Mouse (Mus musculus) neural tube, embryonic 11.5 days (tissue): ENCODE results near the gene Mttp. TPM values are rescaled to one million over a fixed set of nuclear protein-coding genes. Genes with fewer than 3 reads are reported as not detected.

Experiments used
- ATAC-seq: fragments of 200-750 bp; cut with Nextera tagmentation; 2 replicates; pipeline ENCODE4 v1.8.0; 2017; ENCODE audit warnings: moderate number of reproducible peaks, mild to moderate bottlenecking, moderate TSS enrichment, moderate library complexity; ENCODE audit not compliant: insufficient read depth, low FRiP score, low TSS enrichment
- DNase-seq: peaks from one replicate; pipeline ENCODE4 v3.0.0-alpha.2; 2015; ENCODE audit warnings: low spot score
- H3K27ac ChIP-seq: fragments of 300-500 bp; sonication (generic); 2 replicates; pipeline ENCODE4 v1.5.1; 2014; ENCODE audit warnings: low read depth, mild to moderate bottlenecking, low read length
- H3K27me3 ChIP-seq: fragments of 300-500 bp; sonication (generic); 2 replicates; pipeline ENCODE4 v1.6.1; 2014; ENCODE audit warnings: mild to moderate bottlenecking, low read length, mixed read lengths; ENCODE audit not compliant: control insufficient read depth, insufficient read depth
- H3K36me3 ChIP-seq: fragments of 300-500 bp; sonication (generic); 2 replicates; pipeline ENCODE4 v1.6.1; 2014; ENCODE audit warnings: mild to moderate bottlenecking, low read length, moderate library complexity, mixed read lengths; ENCODE audit not compliant: control insufficient read depth, insufficient read depth
- H3K4me1 ChIP-seq: fragments of 300-500 bp; sonication (generic); 2 replicates; pipeline ENCODE4 v1.6.1; 2014; ENCODE audit warnings: low read length, mixed read lengths; ENCODE audit not compliant: control insufficient read depth, insufficient read depth
- H3K4me2 ChIP-seq: fragments of 300-500 bp; sonication (generic); 2 replicates; pipeline ENCODE4 v1.6.1; 2014; ENCODE audit warnings: low read depth, mild to moderate bottlenecking, moderate library complexity
- H3K4me3 ChIP-seq: fragments of 300-500 bp; sonication (generic); 2 replicates; pipeline ENCODE4 v1.5.1; 2014; ENCODE audit warnings: low read depth, low read length
- H3K9ac ChIP-seq: fragments of 300-500 bp; sonication (generic); 2 replicates; pipeline ENCODE4 v1.6.1; 2014; ENCODE audit warnings: mild to moderate bottlenecking, low read length
- H3K9me3 ChIP-seq: fragments of 300-500 bp; sonication (generic); 2 replicates; pipeline ENCODE4 v1.6.1; 2016; ENCODE audit warnings: low read length; ENCODE audit not compliant: control insufficient read depth
- WGBS: fragments of 180-500 bp; shearing (Covaris S2); extraction: QIAGEN DNeasy Blood & Tissue Kit; methylation state at CpG from one replicate; pipeline ENCODE4 v1.1.7; 2014; 5-methylcytosine and 5-hydroxymethylcytosine counted together
- polyA plus RNA-seq: library from polyadenylated mRNA; unstranded; fragments of >200 nt; fragmentation: Nextera tagmentation; extraction: Ambion mirVana; gene quantifications from 2 replicates; pipeline ENCODE4 v1.2.1, GENCODE M21; 2014

The Mttp gene
- polyA plus RNA-seq, 1 experiment from 2014 or later: 7.8 TPM

- no peaks in the 10 kb centered on the region for H3K36me3 ChIP-seq
- H3K4me3 ChIP-seq: no peak overlapping the region
- H3K4me1 ChIP-seq: no peaks in the 10 kb centered on the region
- ATAC-seq (no peak), DNase-seq (no peak)
- H3K9ac ChIP-seq: no peak overlapping the region
- no peak overlapping the region for H3K27ac ChIP-seq
- 88% methylated on average over 6 of the region's 6 CpGs for WGBS
- no peaks in the 10 kb centered on the region for H3K27me3 ChIP-seq
- no peaks in the 10 kb centered on the region for H3K9me3 ChIP-seq
- H3K4me2 ChIP-seq: no peak overlapping the region
Measured at GRCm38 (mm10) chr3:138129110-138129509, 15.7 kb downstream of the Mttp start.

- H3K4me2 ChIP-seq: no peak overlapping the region
- no peak overlapping the region for H3K9ac ChIP-seq
- no peaks in the 10 kb centered on the region for H3K4me1 ChIP-seq
- no peak overlapping the region for H3K4me3 ChIP-seq
- no peak for ATAC-seq
- H3K27me3 ChIP-seq: no peaks in the 10 kb centered on the region
- WGBS: 82% methylated on average over 10 of the region's 10 CpGs
- no peaks in the 10 kb centered on the region for H3K9me3 ChIP-seq
- H3K36me3 ChIP-seq: no peaks in the 10 kb centered on the region
- DNase-seq: no peak
- H3K27ac ChIP-seq: no peak overlapping the region
Measured at GRCm38 (mm10) chr3:138123842-138124241, 20.9 kb downstream of the Mttp start.

DNA sequence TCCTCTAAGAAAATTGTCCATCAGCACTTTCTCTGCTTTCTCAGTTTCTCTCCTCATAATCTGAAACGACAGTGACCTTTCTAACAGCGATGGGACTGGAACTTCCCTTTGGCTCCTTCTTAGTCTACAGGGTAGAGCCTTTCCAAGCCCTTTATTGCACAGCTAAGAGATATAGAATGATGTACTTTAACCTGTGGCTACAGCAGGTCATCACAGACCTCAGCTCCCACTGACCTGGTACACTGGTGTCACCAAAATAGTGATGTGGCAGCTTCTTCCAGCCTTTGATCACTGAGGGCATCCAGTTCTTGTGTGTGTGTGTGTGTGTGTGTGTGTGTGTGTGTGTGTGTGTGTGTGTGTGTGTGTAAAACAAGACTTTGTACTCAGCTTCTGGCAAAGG is 23.3 kb downstream of the Mttp start:
- no peak for ATAC-seq
- Histone ChIP-seq H3K4me2 (no peak overlapping the region), H3K4me3 (no peak overlapping the region), H3K36me3 (no peaks in the 10 kb centered on the region), H3K27ac (no peak overlapping the region), H3K9ac (no peak overlapping the region), H3K9me3 (no peaks in the 10 kb centered on the region), H3K27me3 (no peaks in the 10 kb centered on the region), H3K4me1 (no peaks in the 10 kb centered on the region)
- DNase-seq: no peak
- 89% methylated on average over 2 of the region's 2 CpGs for WGBS

GRCm38 (mm10) chr3:138119444-138120105 is 25.2 kb downstream of the Mttp start:
- no peak overlapping the region for H3K9ac ChIP-seq
- no peak for DNase-seq
- no peak overlapping the region for H3K4me2 ChIP-seq
- WGBS: 95% methylated on average over 16 of the region's 16 CpGs
- H3K4me1 ChIP-seq: no peaks in the 10 kb centered on the region
- ATAC-seq: no peak
- no peak overlapping the region for H3K27ac ChIP-seq
- H3K27me3 ChIP-seq: no peaks in the 10 kb centered on the region
- H3K4me3 ChIP-seq: no peak overlapping the region
- H3K36me3 ChIP-seq: no peaks in the 10 kb centered on the region
- no peaks in the 10 kb centered on the region for H3K9me3 ChIP-seq

GRCm38 (mm10) chr3:138118831-138119230 is 25.9 kb downstream of the Mttp start:
- WGBS: 80% methylated on average over 14 of the region's 14 CpGs
- no peak for DNase-seq

GRCm38 (mm10) chr3:138118392-138118791 is 26.4 kb downstream of the Mttp start:
- no peaks in the 10 kb centered on the region for H3K27me3 ChIP-seq
- no peak for ATAC-seq
- H3K4me3 ChIP-seq: no peak overlapping the region
- H3K36me3 ChIP-seq: no peaks in the 10 kb centered on the region
- no peak overlapping the region for H3K9ac ChIP-seq
- H3K9me3 ChIP-seq: no peaks in the 10 kb centered on the region
- H3K4me1 ChIP-seq: no peaks in the 10 kb centered on the region
- H3K4me2 ChIP-seq: no peak overlapping the region
- DNase-seq: no peak
- 82% methylated on average over 6 of the region's 6 CpGs for WGBS
- H3K27ac ChIP-seq: no peak overlapping the region

More at GRCm38 (mm10) chr3:138118831-138119230, 25.9 kb downstream of the Mttp start:
- ATAC-seq: no peak
- H3K27ac ChIP-seq: no peak overlapping the region
- H3K9ac ChIP-seq: no peak overlapping the region
- no peaks in the 10 kb centered on the region for H3K27me3 ChIP-seq
- H3K4me2 ChIP-seq: no peak overlapping the region
- no peaks in the 10 kb centered on the region for H3K36me3 ChIP-seq
- no peaks in the 10 kb centered on the region for H3K9me3 ChIP-seq
- H3K4me3 ChIP-seq: no peak overlapping the region
- H3K4me1 ChIP-seq: no peaks in the 10 kb centered on the region

GRCm38 (mm10) chr3:138116871-138117270 is 27.9 kb downstream of the Mttp start:
- WGBS: 93% methylated on average over 4 of the region's 4 CpGs
- no peak overlapping the region for H3K4me3 ChIP-seq

DNA sequence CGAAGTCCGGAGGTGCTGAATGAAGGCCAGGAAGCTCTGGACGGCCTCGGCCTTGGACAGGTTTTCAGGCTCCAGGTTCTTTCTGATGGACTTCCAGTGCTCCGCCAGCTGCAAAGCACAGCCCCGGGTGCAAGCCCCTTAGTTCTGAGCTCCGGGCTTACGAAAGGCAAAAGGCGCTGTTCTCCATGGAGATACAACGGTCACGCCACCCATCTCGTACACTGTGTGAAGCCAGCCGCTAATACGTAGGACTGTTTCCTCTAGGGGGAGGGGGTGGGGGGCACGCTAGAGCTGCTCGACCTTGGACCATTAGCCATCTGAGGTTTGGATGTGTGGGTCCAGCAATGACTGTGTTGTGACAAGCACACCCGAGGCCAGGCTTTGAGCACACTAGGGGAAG is 30.7 kb downstream of the Mttp start:
- Histone ChIP-seq H3K9me3 (no peaks in the 10 kb centered on the region), H3K27ac (no peak overlapping the region), H3K36me3 (no peaks in the 10 kb centered on the region), H3K9ac (no peak overlapping the region), H3K4me3 (no peak overlapping the region), H3K4me1 (no peaks in the 10 kb centered on the region), H3K4me2 (no peak overlapping the region), H3K27me3 (no peaks in the 10 kb centered on the region)
- 88% methylated on average over 17 of the region's 17 CpGs for WGBS
- ATAC-seq: no peak
- no peak for DNase-seq

More at GRCm38 (mm10) chr3:138116871-138117270, 27.9 kb downstream of the Mttp start:
- no peaks in the 10 kb centered on the region for H3K9me3 ChIP-seq
- DNase-seq (no peak), ATAC-seq (no peak)
- H3K4me2 ChIP-seq: no peak overlapping the region
- no peaks in the 10 kb centered on the region for H3K27me3 ChIP-seq
- no peak overlapping the region for H3K27ac ChIP-seq
- no peak overlapping the region for H3K9ac ChIP-seq
- no peaks in the 10 kb centered on the region for H3K4me1 ChIP-seq
- no peaks in the 10 kb centered on the region for H3K36me3 ChIP-seq

- ATAC-seq: no peak
- DNase-seq: no peak
- Histone ChIP-seq H3K4me2 (no peak overlapping the region), H3K9me3 (no peaks in the 10 kb centered on the region), H3K27me3 (no peaks in the 10 kb centered on the region), H3K9ac (no peak overlapping the region), H3K27ac (no peak overlapping the region), H3K4me1 (no peaks in the 10 kb centered on the region), H3K4me3 (no peak overlapping the region), H3K36me3 (no peaks in the 10 kb centered on the region)
- WGBS: 90% methylated on average over 19 of the region's 19 CpGs
Measured at GRCm38 (mm10) chr3:138110910-138111782, 33.6 kb downstream of the Mttp start.
